Mouse (Mus musculus) spleen, adult 2 months (tissue): ENCODE results near the gene Asap2. TPM values are rescaled to one million over a fixed set of nuclear protein-coding genes. Genes with fewer than 3 reads are reported as not detected.

Experiments
- DNase-seq, 2 experiments: peaks; one replicate each; pipeline versions ENCODE4 v3.0.0 to v3.0.0-alpha.2; 2012 to 2021; ENCODE audit warnings: low spot score in 2 of 2, low read depth in 1 of 2
- H3K27ac ChIP-seq: fragments of 200-500 bp; 2 replicates; pipeline ENCODE4 v1.5.1; 2012; ENCODE audit warnings: low read length, inconsistent platforms; ENCODE audit not compliant: insufficient read depth
- H3K27me3 ChIP-seq: fragments of 200-500 bp; 2 replicates; pipeline ENCODE4 v1.6.1; 2012; ENCODE audit warnings: mild to moderate bottlenecking, moderate library complexity, low read length, inconsistent platforms; ENCODE audit not compliant: control insufficient read depth, insufficient read depth
- H3K36me3 ChIP-seq: fragments of 200-500 bp; 2 replicates; pipeline ENCODE4 v1.6.1; 2012; ENCODE audit warnings: mild to moderate bottlenecking, low read length, inconsistent platforms; ENCODE audit not compliant: control insufficient read depth, insufficient read depth
- H3K4me1 ChIP-seq: fragments of 200-500 bp; 2 replicates; pipeline ENCODE4 v1.6.1; 2011; ENCODE audit warnings: inconsistent platforms; ENCODE audit not compliant: control insufficient read depth, insufficient read depth, insufficient read length
- H3K4me3 ChIP-seq: fragments of 200-500 bp; 2 replicates; pipeline ENCODE4 v1.5.1; 2011; ENCODE audit warnings: mild to moderate bottlenecking, inconsistent platforms; ENCODE audit not compliant: insufficient read depth, insufficient read length; ENCODE audit errors: extremely low read depth
- CTCF ChIP-seq: fragments of 200-500 bp; IDR thresholded peaks from 2 replicates; pipeline ENCODE4 v1.5.1; 2011; ENCODE audit warnings: mild to moderate bottlenecking, inconsistent platforms; ENCODE audit not compliant: insufficient read depth, insufficient read length, insufficient replicate concordance; ENCODE audit errors: extremely low read depth
- POLR2A ChIP-seq: fragments of 200-500 bp; IDR thresholded peaks from 2 replicates; pipeline ENCODE4 v1.6.1; 2011; ENCODE audit warnings: low read depth, low read length, inconsistent platforms
- whole genome bisulfite sequencing: fragments of 180-500 bp; shearing (Covaris S2); methylation state at CpG from one replicate; pipeline ENCODE4 v1.1.7; 2018; 5-methylcytosine and 5-hydroxymethylcytosine counted together
- polyA plus RNA-seq: library from polyadenylated mRNA; depleted of rRNA; stranded (reverse); fragments of >200 nt; gene quantifications from 2 replicates; pipeline ENCODE4 v1.2.3, GENCODE M21; 2012

Gene Asap2
- polyA plus RNA-seq, 1 experiment: 3.3 TPM

DNA sequence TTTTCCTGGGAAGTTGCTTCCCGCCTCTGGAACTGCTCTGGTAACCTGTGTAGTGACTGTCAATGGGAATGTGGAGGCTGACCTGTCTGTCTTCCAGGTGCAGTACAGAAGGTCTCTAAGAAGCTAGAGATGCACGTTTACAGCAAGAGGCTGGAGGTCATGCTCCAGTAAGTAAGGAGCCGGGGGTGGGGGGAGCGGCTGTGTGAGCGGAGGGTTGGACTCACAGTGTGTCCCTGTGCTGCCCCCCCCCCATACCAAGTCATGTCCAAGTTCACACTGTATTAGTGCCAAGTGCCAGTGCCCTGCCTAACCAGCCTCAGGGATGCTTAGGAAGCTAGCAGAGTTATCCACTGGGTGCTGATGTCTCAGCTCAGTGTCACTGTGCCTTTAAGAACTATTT is 321.9 kb downstream of the Asap2 start:
- Histone ChIP-seq H3K27ac (no peak overlapping the region), H3K36me3 (peaks cover 40% of the 10 kb centered on the region), H3K27me3 (no peaks in the 10 kb centered on the region), H3K4me3 (no peak overlapping the region), H3K4me1 (no peaks in the 10 kb centered on the region; the same call in 1 of the 2 replicates)
- 96% methylated on average over 5 of the region's 5 CpGs for WGBS
- DNase-seq: no peak
- TF ChIP-seq POLR2A: no peak
- no peak for TF ChIP-seq CTCF

DNA sequence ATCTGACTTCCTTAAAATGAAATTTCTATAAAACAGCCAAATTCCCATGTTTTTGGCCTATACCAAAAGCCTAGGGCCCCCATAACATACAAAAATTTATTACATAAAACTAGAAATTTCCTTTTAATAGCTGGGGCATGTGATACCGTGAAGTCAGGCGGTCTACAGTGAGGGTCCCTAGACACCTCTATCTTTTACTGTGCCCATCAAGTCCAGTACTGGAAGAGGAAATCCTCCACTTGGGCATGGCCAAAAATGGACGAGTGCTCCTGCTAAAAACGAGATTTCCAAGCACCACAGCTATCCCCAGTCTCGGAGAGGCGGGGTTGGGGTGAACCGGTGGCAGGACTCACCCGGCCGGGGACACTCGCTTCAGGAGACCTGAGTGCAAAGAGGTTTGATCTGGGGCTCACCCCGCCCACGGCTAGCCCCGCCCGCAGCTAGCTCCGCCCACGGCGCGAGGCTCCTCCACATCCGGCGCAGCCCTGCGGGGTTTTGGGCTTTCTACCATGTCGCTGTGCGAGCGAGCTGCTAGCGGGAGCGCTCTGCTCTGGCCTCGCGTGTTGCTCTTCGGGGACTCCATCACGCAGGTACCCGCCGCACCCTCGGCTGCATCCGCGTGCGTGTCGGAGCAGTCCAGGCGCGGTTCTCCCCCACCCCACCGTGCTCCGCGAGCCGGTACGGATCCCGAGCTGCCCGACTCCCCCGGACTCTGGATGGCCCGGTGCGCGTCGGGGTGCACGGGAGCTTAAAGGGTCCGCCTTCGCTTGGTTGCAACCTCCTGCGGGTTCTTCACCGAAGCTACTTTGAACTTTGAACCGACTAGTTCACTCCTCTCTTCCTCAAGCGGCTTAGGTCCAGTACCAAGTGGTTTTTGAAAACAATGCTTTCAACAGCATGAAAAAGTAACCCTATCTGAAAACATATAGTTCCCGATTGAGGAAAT is 325.9 kb downstream of the Asap2 start, which contains the start of gene Iah1:
TSS of gene Iah1 (plus strand) at position 467 of the 946 bp plus-strand sequence.
- DNase-seq: peak; percentile 69 to 89
- TF ChIP-seq CTCF (no peak), POLR2A (peak; percentile 81)
- 2% methylated on average over 59 of the region's 59 CpGs for WGBS
- no peaks in the 10 kb centered on the region for H3K27me3 ChIP-seq
- peaks cover 23% of the 10 kb centered on the region for H3K36me3 ChIP-seq
- peak within 1 kb of the TSS; percentile 95 for H3K27ac ChIP-seq
- H3K4me1 ChIP-seq: no peaks in the 10 kb centered on the region; the same call in 1 of the 2 replicates
- peak within 1 kb of the TSS; percentile 97 for H3K4me3 ChIP-seq

DNA sequence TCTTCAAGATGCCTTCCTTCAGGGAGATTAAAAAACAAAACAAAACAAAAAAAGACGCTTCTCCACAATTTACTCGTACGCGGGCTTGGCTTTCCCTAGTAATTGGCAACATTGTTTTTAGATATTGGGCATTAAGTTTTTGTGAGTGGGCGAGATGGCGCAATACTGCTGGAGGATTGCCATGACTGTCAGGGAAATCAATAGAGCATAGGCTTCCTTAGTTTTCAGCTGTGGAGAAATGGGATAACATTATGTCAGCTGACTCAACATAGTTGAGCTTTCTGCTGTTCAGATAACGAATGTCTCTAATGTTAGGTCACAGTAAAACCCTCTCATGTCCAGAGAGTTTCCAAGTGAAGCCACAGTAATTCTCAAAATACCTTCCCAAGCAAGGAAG is 326.6 kb downstream of the Asap2 start:
- no peak for TF ChIP-seq POLR2A
- no peak for TF ChIP-seq CTCF
- Histone ChIP-seq H3K36me3 (peaks cover 23% of the 10 kb centered on the region), H3K4me1 (no peaks in the 10 kb centered on the region; the same call in 1 of the 2 replicates), H3K27me3 (no peaks in the 10 kb centered on the region), H3K27ac (no peak overlapping the region), H3K4me3 (peak overlapping the region; percentile 97; the same call in 1 of the 2 replicates)
- no peak for DNase-seq
- 53% methylated on average over 7 of the region's 7 CpGs for WGBS

DNA sequence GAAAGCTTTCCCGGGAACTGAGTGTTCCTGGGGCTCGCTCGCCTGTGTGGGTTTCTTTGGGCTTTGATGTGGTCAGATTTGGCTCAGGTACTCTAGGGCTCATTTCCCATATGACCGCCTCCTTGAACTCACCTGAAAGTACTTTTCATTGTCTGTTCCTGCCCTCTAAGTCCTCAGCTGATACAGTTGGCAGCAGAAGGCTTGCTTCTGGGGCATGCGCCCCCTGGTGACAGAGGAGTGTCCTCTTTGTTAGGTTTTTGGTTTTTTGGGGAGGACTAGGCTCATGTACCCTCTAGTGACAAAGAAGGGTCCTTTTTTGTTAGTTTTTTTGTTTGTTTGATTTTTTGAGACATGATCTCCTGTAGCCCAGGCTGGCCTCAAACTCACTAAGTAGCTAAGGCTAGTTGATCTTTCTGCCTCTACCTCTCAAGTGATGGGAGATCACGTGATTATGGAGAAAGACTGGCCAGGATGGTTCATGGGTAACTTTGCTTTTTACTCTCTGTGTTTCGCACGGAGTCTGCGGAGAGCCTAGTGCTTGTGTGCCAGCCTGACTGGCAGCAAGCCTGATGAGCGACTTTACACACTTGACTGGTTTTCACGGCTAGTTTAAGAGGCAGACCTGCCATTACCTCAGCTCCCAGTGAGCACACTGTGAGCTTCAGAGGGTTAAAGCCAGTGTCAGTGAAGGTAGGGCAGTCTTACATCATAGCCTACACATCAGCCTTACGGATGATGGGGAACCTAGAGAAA is 328.1 kb downstream of the Asap2 start:
- 79% methylated on average over 12 of the region's 12 CpGs for WGBS
- H3K27ac ChIP-seq: no peak overlapping the region
- peak; percentile 63 to 81 for DNase-seq
- peaks cover 26% of the 10 kb centered on the region for H3K36me3 ChIP-seq
- TF ChIP-seq CTCF: peak; percentile 82; the same call in 1 of the 2 replicates
- no peak for TF ChIP-seq POLR2A
- no peak overlapping the region for H3K4me3 ChIP-seq
- H3K4me1 ChIP-seq: no peaks in the 10 kb centered on the region; the same call in 1 of the 2 replicates
- no peaks in the 10 kb centered on the region for H3K27me3 ChIP-seq
